Mouse (Mus musculus): ENCODE measurements around the gene Gpatch2.
A peak's percentile ranks its signal among the peaks of the same experiment; 100 is the strongest.

Gpatch2 gene

DNA sequence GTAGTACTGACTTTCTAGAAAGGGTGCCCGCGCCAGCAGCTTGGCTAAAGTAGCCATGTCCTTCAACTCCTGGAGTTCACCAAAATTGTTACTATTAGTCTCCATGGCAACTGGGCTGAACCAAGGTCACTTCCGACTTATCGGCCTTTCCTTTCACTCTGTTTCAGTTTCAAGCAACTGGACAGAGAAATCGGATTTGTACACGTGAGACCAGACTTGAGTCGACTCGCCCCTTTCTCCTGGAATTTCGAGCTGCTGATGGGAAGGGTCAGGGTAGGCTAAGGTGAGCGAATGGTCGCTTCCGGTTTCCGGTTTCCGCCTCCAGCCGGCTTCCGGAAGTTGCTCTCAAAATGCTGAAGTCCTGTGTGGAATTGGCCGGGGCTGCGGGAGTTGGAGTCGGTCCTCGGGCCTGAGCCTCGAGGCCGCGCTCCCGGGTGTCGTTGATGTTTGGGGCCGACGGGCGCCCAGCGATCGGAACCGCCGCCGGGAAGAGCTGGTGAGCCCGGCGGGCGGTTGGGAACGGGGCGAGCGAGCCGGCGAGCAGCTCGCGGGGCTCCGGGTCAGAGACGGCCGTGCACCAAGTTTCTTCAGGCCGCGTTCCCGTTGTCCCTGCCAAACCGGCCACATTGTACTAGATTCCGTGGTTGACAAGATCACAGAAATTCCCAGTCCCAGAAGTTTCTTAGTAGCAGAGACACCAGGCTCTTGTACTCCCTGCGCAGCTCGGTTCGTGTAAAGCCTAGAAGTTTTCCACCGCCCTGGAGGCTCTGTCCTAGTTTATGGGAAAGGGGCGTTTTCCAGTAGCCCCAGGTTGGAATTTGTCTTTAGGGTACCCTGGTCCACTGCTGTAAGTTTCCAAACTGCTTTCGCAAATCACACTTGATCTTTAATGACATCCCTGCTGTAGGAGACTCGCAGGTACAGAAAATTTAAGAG, at the start of gene Gpatch2, which contains the start of gene Spata17:
TSS of gene Gpatch2 (plus strand) at position 328 of the 936 bp plus-strand sequence.
TSS of gene Spata17 (minus strand) at position 285 of the 936 bp plus-strand sequence.
- peak; percentile 94 for DNase-seq (ENCODE audit: low read depth, low spot score)

DNA sequence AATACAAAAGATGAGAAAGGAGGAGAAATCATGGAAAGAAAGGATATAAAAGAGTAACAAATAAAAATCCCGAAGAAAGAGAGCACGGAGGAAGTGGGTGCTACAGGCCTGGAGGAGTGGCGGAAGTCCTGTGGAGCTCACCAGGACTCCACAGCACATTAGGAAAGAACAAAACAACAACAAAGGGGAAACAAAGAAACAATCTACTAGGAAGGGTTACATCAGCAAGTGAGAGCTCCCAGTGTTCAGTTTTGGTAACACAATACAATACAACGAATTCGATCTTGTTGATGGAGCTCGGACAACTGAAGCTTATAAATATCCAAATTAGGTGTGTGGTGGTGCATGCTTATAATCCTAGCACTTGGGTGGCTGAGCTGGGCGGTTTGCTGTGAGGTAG, 45.7 kb upstream of the Gpatch2 start:
- DNase-seq (ENCODE audit: low read depth, low spot score): peak; percentile 74

DNA sequence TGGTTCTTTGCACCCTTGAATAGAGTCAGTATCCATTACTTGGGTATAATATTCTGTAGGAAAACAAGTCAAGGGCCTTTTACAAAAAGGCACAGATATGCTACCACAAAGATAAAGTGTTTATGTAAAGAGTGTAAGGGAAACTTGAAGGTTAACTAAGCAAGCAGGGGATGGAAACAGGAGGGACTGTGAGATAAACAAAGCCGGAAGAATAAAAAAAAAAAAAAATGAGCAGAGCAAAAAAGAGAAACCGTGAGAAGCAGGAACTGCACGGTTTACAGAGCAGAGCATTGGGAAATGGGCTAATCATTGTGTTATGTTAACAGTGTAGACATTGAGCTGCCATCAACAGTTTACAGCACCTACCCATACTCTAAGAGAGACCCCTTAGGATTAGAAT, 44.9 kb upstream of the Gpatch2 start:
- DNase-seq (ENCODE audit: low read depth, low spot score): no peak

DNA sequence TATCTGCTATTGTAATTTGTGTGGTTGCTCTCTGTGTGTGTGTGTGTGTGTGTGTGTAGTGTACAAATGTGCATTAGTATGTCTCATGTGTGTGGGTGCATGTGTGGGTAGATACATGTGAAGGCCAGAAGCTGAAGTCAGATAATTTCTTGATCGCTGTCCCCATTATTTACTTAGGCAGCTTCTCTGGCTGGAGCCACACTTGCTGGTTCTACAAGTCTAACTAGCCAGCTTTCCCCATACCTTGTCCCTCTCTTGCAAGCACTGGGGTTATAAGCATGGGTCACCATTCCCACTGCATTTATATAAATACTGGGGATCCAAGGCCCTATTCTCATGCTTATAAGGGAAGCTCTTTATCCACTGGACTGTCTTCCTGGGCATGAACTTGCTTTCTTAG, 39.3 kb upstream of the Gpatch2 start:
- no peak for DNase-seq (ENCODE audit: low read depth, low spot score)

DNA sequence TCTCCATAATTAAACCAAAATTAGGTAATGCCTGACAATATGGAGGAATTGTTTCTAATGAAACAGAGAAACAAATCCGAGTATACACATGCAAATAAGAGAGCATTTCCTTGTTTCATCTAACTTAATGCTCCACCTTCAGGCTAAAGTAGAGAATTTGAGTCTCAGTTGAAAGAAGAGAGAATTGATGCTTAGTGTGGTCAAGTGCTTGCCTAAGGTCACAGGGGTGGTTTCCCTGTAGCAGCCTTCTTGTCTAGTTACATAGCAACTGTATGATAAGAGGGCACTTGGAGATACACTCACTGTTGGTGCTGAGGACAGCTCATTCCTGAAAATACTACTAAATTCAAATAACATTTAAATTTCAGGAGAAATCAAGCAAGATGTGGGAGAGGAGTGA, 36.8 kb upstream of the Gpatch2 start:
- DNase-seq (ENCODE audit: low read depth, low spot score): peak; percentile 68

DNA sequence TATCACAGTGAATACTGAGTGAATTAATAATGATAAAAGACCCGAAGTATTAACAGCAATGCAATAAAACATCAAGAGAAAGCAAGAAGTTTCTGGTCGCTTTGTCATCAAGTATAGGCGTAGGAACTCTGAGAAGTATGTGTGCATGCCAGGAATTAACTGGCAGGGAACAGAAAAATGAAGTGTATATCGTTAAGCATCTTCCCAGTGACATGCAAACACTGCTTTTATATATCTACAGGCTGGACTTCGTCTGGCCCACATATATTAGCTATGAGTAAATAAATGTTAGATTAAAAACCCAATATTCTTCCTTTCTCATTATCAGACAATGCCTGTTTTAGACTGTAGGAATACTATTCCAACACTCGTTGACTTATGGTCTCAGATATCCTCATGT, 9.8 kb upstream of the Gpatch2 start:
- no peak for DNase-seq (ENCODE audit: low read depth, low spot score)

DNA sequence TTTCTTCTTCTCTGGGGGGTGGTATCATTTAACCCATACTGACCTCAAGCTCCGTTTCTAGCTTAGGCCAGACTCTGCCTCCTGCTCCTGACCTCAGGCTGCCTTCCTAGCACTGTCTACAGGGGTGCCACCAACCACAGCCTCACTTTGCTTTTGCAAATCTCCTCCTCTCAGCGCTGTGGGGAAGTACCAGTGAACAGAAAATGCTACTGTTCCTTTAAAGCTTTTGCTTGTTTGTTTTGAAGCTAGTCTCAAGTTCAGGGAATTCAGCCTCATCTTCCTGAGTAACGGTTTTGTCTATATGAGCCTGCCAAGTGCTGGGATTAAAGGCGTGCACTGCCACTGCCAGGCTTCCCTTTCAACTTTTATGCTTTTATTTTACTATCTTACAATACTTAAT, 5.8 kb upstream of the Gpatch2 start:
- no peak for DNase-seq (ENCODE audit: low read depth, low spot score)

DNA sequence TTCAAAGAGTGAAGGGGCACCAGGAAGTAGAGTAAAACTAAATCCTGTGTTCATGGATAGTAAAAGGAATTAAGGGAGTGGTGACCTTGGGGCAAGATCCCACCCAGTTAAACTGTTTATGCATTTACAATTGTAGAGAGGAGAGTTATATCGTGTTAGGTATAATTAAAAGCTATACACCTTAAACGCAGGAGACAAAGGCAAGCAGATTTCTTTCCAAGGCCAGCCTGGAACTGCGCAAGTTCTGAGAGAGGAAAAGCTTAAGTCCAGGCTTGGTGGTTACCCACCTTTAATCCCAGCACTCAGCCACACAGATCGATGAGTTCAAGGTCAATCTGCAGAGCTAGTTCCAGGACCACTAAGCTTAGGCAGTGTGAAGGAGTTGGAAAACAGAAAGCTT, 4.6 kb upstream of the Gpatch2 start:
- DNase-seq (ENCODE audit: low read depth, low spot score): peak; percentile 56

DNA sequence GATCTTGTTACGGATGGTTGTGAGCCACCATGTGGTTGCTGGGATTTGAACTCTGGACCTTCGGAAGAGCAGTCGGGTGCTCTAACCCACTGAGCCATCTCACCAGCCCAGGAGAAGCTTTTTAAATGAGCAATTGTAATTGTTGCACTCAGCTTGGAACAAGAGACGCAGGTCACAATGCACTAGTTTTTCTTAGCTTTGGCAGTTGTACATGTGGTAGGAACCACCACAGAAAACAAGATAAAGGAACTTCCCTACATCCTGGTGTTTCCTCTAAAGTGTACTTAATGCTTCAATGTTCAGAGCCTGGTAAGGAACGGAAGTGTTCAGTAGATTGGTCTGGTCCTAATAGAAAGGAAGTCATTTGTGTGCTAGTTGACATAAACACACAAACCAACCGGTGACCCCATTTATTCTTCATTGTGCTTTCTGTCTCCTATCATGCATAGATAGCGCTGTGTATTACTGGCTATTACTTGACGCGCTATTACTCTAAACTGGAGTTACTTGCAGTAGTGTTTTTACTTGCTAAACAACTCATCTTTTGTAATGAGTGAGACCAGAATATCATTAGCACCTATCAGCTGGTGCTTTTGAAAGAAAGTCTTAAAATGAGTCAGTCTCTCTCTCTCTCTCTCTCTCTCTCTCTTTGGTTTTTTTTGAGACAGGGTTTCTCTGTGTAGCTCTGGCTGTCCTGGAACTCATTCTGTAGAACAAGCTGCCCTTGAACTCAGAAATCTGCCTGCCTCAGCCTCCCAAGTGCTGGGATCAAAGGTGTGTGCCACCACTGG, 1.5 kb downstream of the Gpatch2 start:
- DNase-seq (ENCODE audit: low read depth, low spot score): no peak

DNA sequence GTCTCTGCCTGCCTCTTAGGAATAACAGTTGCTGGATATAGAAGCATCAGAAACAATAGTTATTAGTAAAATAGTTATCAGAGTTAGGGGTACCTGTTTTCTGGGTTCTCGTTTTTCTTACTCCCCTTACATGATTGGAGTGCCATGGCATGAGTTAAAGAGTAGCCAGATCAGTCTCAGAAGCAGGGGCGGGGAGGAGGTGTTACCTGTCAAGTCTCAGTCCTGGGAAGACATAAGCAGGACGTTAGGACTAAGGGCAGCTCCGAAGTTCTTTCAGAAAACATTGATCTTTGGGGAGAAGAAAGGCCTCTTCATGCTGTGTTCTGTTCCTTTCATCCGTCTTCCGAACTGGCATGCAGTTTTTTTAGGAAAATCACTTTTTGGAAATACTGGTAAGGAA, 5.4 kb downstream of the Gpatch2 start:
- no peak for DNase-seq (ENCODE audit: low read depth, low spot score)

DNA sequence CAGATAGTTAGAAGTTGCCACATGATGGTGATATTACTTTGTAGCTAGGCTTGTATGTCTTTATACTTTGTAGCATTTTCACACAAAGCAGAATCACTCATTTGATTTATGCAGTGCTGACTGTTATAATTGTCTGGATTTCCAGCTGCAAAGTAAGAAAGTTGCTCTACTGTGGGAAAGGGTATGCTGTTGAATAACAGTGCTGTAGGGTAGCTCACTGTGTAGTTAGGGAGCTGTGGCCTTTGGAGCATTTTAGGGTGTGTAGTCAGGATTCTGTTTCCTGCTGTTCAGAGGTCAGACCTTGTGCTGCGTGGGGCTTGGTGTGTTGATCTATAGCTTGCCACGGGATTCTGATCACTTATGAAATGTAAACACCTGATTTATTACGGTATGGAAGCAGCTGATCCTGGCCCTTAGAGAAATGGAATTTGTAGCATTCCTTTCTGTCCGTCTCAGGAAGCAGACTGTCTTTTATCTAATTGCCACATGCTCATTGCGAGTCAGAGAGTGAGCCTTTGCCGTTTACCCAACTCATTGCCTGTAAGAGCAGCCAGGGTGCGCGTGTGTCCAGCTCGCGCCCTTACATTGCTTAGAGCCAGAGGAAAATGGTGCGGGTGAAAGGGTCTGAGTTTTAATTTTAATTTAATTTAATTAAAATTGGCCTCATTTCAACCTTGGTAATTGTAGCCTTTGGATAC, 11.2 kb downstream of the Gpatch2 start:
- peak; percentile 44 for DNase-seq (ENCODE audit: low read depth, low spot score)

DNA sequence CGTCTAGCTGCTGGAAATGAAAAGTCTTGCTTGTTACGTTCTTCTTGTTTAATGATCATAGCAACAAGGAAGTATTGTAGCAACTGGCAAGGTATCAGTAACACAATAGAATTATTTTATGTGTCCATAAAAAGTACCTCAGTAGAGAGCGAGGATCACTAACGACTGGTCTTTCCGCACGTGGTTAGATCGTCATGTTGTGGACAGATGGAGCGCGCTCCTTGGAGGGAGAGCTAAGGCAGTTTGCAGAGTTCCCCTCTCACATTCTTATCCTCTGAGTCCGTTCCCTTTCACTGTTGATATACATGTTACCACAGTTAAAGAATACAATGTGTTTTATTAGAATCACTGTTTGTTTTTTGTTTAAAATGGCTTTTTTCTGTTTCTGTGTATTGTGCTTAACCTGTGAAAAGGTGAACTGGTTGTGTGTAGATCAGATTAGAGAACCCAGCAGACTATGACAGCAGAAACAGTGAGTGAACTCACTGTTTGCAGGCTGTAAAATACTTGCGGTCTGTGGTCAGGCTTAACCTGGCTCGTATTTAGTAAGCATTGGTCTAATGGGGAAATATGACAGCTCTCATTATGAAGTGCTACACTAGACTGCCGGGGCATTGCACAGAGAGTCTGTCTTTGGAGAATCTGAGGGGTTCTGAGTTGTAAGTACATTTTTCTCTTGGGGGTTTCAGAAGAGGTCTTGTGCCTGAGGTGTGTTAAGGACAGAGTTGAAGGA, 13.3 kb downstream of the Gpatch2 start:
- DNase-seq (ENCODE audit: low read depth, low spot score): no peak

DNA sequence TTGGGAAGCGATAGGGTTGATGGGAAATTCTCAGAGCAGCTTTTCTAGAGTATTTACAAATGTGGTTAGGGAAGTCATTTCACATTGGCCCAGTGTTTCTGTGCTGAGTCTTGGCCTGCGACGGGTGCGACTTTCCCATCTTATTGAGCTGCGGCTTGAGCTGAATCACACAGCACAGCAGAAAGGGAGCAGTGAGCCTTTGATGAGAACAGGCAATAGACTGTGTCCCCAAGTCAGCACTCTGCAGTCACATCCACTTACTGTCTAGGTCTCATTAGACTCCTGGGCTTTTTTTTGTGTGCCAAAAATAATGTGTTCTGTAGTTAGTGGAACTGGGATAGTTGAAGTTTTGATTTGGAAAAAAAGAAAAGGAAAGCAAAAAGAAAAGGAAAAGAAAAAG, 14.9 kb downstream of the Gpatch2 start:
- DNase-seq (ENCODE audit: low read depth, low spot score): no peak

DNA sequence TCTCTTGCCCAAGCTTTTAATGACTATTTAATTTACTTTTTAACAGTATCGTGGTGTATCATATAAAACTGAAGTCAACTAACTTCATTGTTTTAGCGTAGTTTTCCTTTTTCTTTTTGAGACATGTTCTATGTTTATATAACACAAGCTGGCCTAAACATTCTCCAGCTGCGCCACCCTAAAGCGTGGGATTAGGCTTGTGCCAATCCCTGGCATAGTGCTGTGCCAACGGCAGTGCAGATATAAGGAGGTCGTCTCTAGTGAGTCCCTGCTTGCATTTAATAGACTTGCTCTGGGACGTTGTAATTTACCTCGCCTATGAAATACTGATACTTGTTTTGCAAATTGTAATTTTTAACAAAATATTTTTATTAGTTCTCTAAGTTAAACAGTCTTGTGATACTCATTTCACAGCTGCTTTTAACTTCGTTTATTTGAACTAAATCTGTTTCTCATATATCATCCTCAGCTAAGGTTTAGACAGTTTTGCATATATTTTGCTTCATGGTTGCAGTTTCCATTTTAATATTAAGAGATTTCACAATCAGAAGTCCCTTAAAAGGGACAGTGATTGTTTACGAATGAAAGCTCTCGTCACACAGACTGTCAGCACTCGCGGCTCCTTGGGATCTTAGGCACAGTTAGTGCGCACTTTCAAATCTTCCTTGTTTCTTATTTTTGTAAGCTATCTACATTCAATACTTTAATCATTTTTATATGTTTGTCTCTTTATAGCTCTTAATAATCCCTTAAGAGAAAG, 17.1 kb downstream of the Gpatch2 start:
- DNase-seq (ENCODE audit: low read depth, low spot score): no peak

DNA sequence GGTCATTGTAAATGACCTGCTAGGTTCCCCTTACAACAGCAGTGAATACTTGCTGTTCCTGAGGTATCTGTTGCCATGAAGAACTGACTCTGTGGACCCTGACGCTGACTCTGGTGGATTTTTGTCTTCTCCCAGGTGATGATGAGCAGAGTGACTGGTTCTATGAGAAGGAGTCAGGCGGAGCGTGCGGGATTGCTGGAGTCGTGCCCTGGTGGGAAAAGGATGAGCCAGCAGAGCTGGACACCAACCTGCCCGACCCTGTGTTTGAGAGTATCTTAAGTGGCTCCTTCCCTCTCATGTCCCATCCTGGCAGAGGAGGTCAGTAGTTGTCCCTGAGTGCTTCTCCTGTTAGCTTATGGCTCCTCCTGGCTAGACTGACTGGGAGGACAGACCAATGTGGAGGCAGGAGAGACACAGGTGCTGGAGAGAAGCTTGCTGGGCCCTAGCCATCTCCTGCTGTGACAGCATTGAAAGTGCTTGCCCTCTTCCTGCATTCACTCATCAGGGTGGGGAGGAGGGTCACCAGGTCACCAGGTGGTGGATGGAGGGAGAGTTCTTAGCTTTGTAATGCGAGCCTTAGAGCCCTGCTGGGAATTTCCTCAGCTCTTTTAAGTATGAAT, 17.8 kb downstream of the Gpatch2 start:
- peak; percentile 59 for DNase-seq (ENCODE audit: low read depth, low spot score)

DNA sequence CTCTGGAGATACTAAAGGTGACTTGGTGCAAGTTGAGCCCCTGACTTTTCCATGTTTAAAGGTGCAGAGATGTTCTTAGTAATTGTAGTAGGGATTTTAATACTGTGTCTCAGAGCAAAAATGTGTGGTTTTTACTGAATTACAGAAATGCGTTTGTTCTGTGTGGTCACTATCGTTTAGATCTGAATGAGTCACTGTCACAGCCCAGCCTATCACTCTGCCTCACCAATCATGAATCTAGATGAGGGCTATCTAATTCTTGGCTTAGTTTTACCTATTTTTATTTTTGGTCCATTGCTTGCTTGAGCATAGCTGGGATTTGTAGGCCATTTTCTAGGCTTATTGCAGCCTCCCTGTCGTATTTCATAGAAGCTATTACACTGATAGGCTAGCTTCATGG, 19.9 kb downstream of the Gpatch2 start:
- DNase-seq (ENCODE audit: low read depth, low spot score): no peak

DNA sequence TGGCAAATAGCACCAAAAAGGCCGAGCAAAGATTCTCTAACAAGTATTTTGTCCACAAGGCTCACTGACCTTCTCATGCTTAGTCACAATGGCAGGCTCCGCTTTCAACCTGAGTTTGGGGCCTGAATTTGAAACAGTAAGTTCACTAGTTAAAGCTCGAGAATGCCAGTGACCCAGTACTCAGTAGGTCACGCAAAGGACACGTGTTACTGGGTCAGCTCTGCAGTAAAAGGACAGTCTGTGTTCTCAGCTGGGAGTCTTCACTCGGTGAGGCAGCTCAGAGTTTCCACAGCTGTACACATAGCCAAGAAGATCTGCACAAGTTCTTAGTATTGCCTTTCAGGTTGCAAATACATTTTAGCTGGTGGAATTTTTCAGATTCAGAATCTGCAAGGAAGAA, 21.0 kb downstream of the Gpatch2 start:
- no peak for DNase-seq (ENCODE audit: low read depth, low spot score)

DNA sequence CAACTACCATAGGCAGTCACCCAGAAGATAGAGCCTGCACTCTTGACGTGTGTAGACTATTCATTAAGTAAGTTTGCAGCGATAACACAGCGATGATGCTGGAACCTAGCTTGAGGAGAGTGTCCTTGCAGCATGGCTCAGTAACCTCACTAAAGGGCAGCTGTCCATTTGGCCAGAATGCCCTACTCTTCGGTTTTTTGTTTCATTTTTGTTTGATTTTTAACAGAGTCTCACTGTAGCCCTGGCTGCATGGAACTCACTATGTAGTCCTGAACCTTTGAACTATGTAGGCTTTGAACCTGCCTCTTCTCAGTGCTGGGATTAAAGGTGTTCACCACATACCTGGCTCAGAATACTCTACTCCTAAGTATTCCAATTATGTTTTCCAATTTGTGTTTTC, 22.8 kb downstream of the Gpatch2 start:
- DNase-seq (ENCODE audit: low read depth, low spot score): no peak

DNA sequence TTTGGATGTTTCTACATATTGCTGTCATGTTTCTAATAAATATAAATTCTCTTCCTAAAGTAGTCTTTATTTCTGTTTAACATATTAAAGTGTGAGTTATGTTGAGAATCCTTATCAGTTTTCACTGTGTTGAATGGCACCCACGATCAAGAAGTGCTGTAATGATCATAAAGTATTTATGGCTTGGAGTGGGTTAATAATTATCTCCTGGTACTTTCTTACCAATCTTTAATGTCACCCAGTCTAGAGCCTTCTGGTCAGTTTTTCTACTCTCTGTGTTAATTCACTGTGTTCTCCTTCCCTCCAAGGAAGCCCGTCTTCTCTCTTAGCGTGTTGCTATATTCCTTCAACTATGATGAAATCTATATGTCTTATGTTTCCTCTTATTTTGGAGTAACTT, 25.0 kb downstream of the Gpatch2 start:
- no peak for DNase-seq (ENCODE audit: low read depth, low spot score)

DNA sequence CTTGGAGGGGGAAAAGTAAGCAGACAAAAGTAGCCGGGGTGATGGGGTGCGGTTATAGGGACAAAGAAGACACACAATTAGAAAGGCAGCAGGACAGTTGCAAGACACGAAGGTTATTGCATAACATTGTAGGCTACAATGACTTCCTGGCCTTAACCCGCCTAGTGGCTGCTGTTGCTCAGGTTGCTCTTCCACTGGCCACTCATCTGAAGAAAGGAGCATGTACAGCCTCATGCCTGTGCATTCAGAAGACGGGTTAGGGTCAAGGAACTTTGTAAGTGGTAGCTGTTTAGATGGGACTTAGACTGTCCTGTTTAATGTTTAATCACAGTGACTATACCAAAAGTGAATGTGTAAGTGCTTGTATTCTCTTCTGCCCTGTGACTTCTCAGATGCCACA, 26.0 kb downstream of the Gpatch2 start:
- no peak for DNase-seq (ENCODE audit: low read depth, low spot score)
